Mouse (Mus musculus) MN1 (cell line): Measurements from ENCODE around the gene Olfr1173.

ENCODE experiments used
- DNase-seq: peaks from one replicate; pipeline ENCODE4 v3.0.0-alpha.2; 2016; ENCODE audit warnings: low spot score

Olfr1173 gene

GRCm38 (mm10) chr2:88279775-88280174, at the start of gene Olfr1173:
TSS of gene Olfr1173 (minus strand) at chr2:88279875.
- no peak for DNase-seq

- DNase-seq = no peak
Observed at GRCm38 (mm10) chr2:88327115-88327514, 47.4 kb upstream of the Olfr1173 start, which contains the start of gene Olfr1175-ps. TSS of gene Olfr1175-ps (minus strand) at chr2:88327215.

DNA sequence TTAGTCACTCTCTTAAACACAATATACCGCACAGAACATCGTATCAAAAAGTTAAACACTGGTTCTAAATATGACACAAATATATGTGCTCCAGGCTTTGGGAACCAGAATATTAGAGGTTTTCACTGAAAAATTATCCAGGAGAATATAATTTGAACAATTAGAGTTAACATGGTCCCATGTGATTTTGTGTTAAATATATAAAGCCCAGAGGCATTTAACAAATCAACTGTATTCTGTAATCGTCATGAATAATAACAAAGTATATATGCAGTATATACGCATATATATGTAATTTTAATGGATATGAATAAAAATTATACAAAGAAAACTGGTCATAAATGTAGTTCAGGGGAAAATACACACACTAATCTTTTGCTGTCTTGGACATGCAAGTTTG, 35.4 kb upstream of the Olfr1173 start, which contains the start of gene Olfr1174-ps:
Gene Olfr1174-ps, minus strand, starts transcription at position 101 of the 400 bp plus-strand sequence.
- no peak for DNase-seq

DNA sequence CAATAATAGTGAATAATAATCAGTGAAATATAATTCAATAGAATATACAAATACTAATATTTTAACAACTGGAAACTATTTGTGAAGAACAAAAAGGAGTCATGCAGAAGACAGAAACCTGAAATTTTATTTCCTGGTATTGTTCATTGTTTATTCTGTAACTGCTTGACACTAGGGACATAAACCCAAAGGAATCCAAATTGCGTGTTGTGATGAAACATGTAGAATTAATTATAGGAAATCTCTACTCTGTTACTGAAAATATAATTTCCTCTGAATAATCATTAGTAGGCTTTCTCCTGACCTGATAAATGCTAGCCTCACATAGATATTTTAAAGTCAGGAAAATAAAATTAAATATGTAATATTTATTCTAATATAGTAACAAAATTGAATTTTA, 51.4 kb downstream of the Olfr1173 start, which contains the start of gene Olfr1170:
Gene Olfr1170, minus strand, starts transcription at position 101 of the 400 bp plus-strand sequence.
- no peak for DNase-seq
